Mouse (Mus musculus) myocyte (in vitro differentiated cells): ENCODE measurements around the gene Upb1.

ENCODE experiments used
- CEBPB ChIP-seq: IDR thresholded peaks from 2 replicates; pipeline ENCODE4 v1.6.1; 2011; ENCODE audit warnings: mild to moderate bottlenecking, moderate library complexity; ENCODE audit not compliant: poor library complexity, insufficient read depth, severe bottlenecking
- E2F4 ChIP-seq: IDR thresholded peaks from one replicate; pipeline ENCODE4 v1.6.1; 2011; ENCODE audit warnings: mild to moderate bottlenecking, control low read depth, moderate library complexity; ENCODE audit not compliant: insufficient read depth
- MAX ChIP-seq: IDR thresholded peaks from one replicate; pipeline ENCODE4 v1.6.1; 2011; ENCODE audit warnings: low read depth, mild to moderate bottlenecking, control low read depth
- MYOD1 ChIP-seq, 3 experiments: IDR thresholded peaks; one replicate each; pipeline ENCODE4 v1.6.1; 2011; ENCODE audit warnings: control low read depth in 2 of 3, low read depth in 2 of 3, mild to moderate bottlenecking in 2 of 3, moderate library complexity in 1 of 3; ENCODE audit not compliant: insufficient read length in 2 of 3, control insufficient read depth in 1 of 3
- MYOG ChIP-seq, 3 experiments: IDR thresholded peaks; one replicate each; pipeline ENCODE4 v1.6.1; 2011; ENCODE audit warnings: control low read depth in 2 of 3, low read depth in 2 of 3, mild to moderate bottlenecking in 2 of 3; ENCODE audit not compliant: insufficient read length in 2 of 3, control insufficient read depth in 1 of 3, insufficient read depth in 1 of 3
- POLR2A ChIP-seq: IDR thresholded peaks from one replicate; pipeline ENCODE4 v1.6.1; 2011; ENCODE audit warnings: low read depth, mild to moderate bottlenecking, control low read depth, moderate library complexity; ENCODE audit not compliant: insufficient read length
- POLR2AphosphoS2 ChIP-seq: IDR thresholded peaks from one replicate; pipeline ENCODE4 v1.6.1; 2011; ENCODE audit warnings: low read depth, control low read depth; ENCODE audit not compliant: insufficient read length
- SRF ChIP-seq: IDR thresholded peaks from one replicate; pipeline ENCODE4 v1.6.1; 2011; ENCODE audit warnings: low read depth; ENCODE audit not compliant: control insufficient read depth, insufficient read length
- TCF12 ChIP-seq: IDR thresholded peaks from one replicate; pipeline ENCODE4 v1.6.1; 2011; ENCODE audit warnings: mild to moderate bottlenecking, control low read depth; ENCODE audit not compliant: poor library complexity, insufficient read depth, severe bottlenecking
- TCF3 ChIP-seq: IDR thresholded peaks from one replicate; pipeline ENCODE4 v1.6.1; 2011; ENCODE audit warnings: low read depth, control low read depth; ENCODE audit not compliant: insufficient read length
- USF1 ChIP-seq: IDR thresholded peaks from one replicate; pipeline ENCODE4 v1.6.1; 2011; ENCODE audit warnings: low read depth, mild to moderate bottlenecking, control low read depth, moderate library complexity

GRCm38 (mm10) chr10:75378688-75379087 lies 22.2 kb upstream of the Upb1 start:
- TF ChIP-seq POLR2A: no peak
- TF ChIP-seq MAX: no peak
- no peak for TF ChIP-seq CEBPB
- TF ChIP-seq MYOG (IDR thresholded peaks at IDR 0.05; ENCODE audit: control insufficient read depth in 1 of 3, insufficient read depth in 1 of 3, insufficient read length in 2 of 3, low read depth in 2 of 3): peak; percentile 26 to 83 (median 53)
- TF ChIP-seq E2F4: no peak
- no peak for TF ChIP-seq TCF12
- TF ChIP-seq POLR2AphosphoS2: no peak
- TF ChIP-seq SRF: no peak
- peak in 2 of 3 experiments; percentile 34 to 74 for TF ChIP-seq MYOD1 (IDR thresholded peaks at IDR 0.05; ENCODE audit: control insufficient read depth in 1 of 3, insufficient read length in 2 of 3, low read depth in 2 of 3)
- no peak for TF ChIP-seq USF1
- TF ChIP-seq TCF3: no peak
